Mouse (Mus musculus) heart, postnatal 0 days (tissue): ENCODE data around the gene Nudt1.

Experiments
- CTCF ChIP-seq: IDR thresholded peaks from 2 replicates; pipeline ENCODE4 v1.5.1; 2016; ENCODE audit warnings: antibody characterized with exemption, control low read depth, low read depth
- EP300 ChIP-seq: IDR thresholded peaks from 2 replicates; pipeline ENCODE4 v1.6.1; 2016; ENCODE audit warnings: antibody characterized with exemption, low read depth

GRCm38 (mm10) chr5:140350731-140351497 is 29.5 kb downstream of the Nudt1 start:
- TF ChIP-seq CTCF: no peak
- no peak for TF ChIP-seq EP300
